Mouse (Mus musculus): ENCODE measurements around the gene Itgb7. TPM values are rescaled to one million over a fixed set of nuclear protein-coding genes. Genes with fewer than 3 reads are reported as not detected.

The Itgb7 gene
- polyA plus RNA-seq, 1 experiment: 0.30 TPM

DNA sequence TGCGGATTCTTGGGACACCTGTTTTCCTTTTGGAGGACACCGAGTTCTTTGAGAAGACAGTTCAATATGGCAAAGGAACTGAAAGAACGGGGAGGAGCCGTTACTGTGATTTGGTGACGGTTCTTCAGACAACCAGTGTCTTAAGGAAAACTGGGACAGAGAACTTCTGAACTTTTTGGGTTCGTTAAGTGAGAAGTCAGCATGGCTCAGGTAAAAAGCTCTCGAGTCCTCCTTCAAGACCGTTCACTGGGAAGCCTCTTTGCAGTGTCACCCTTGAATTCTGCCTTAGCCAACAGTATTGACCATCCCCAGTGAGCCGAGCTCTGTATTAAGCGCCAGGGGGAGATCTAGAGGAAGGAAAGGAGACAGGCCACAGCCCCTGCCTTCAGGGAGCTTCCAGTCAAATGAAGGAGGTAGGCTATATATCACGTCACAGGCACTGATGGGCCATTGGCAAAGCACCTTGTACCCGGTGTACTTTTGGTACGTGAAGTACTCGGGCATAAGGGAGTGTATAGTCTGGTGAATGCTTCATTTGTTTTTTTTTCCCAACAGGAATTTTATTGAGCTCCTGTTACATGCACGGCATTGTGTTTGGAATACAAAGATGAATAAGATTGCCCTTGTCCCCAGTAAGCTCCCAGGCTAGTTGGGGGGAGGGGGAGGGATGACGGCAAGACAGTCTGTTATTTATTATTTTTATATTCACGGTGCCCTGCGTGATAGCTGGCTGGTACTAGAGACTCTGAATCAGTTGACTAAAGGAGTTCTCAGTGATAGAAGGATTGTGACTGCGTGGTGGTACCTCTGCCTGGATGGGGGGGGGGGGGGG is 26.9 kb downstream of the Itgb7 start, which contains the start of gene Csad:
Csad (minus strand) TSS at position 51 of the 832 bp plus-strand sequence.
- peak; percentile 42 for DNase-seq (ENCODE audit: low read depth)
- TF ChIP-seq CTCF (IDR thresholded peaks at IDR 0.05; ENCODE audit: borderline replicate concordance, extremely low read depth, insufficient read depth, insufficient read length) (no peak), POLR2A (IDR thresholded peaks at IDR 0.05; ENCODE audit: borderline replicate concordance, extremely low read depth, insufficient read depth, insufficient read length, poor library complexity, severe bottlenecking) (no peak)

GRCm38 (mm10) chr15:102203835-102204381 is 27.8 kb downstream of the Itgb7 start:
- TF ChIP-seq CTCF (IDR thresholded peaks at IDR 0.05; ENCODE audit: borderline replicate concordance, extremely low read depth, insufficient read depth, insufficient read length) (no peak), POLR2A (IDR thresholded peaks at IDR 0.05; ENCODE audit: borderline replicate concordance, extremely low read depth, insufficient read depth, insufficient read length, poor library complexity, severe bottlenecking) (no peak; the same call in 1 of the 2 replicates)

DNA sequence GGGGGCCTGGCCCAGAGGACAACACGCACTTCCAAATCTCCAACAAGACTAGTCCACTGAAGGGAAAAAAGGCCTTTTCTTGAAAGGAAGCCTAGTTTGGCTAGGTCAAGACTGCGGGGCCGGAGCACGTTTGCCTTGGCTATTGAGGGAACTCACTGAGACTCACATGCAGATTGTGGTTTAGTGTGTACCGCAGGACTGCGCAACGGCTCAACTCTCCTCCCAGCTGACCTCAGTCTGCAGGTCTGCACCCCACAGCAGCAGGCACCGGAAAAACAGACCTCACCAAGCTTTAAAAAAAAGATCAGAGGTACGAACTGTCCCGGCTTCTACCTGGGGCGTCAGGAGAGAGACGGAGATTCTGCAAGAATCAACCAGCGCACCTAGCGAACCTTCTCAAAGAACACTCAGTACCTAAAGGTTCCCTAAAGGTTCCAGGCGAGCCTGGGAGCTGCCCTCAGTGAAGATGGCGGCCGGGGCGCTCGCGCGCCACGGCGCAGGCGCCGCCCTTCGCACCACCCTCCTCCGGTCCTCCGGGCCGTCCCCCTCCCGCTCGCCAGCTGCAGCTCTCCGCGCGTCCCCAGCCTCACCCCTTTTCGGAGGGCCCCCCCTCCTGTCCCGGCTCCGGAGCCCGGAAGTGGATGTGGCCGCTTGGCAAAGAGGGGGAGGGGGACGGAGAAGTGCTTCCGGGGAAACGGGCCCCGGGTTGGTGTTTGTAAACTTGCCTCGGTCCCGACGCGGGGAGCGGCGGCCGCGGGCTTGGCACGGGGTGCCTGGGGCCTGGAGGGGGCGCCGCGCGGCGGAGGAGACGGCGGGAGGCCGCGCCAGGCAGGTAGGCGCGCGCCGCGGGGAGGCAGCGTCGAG is 28.5 kb downstream of the Itgb7 start, which contains the start of gene Zfp740:
Zfp740 (plus strand) TSS at position 279 of the 864 bp plus-strand sequence.
- no peak for TF ChIP-seq CTCF (IDR thresholded peaks at IDR 0.05; ENCODE audit: borderline replicate concordance, extremely low read depth, insufficient read depth, insufficient read length)
- peak; percentile 46 for TF ChIP-seq POLR2A (IDR thresholded peaks at IDR 0.05; ENCODE audit: borderline replicate concordance, extremely low read depth, insufficient read depth, insufficient read length, poor library complexity, severe bottlenecking)
- DNase-seq (ENCODE audit: low read depth): peak; percentile 99

More at GRCm38 (mm10) chr15:102203835-102204381, 27.8 kb downstream of the Itgb7 start:
- peak; percentile 88 for DNase-seq (ENCODE audit: low read depth)

- DNase-seq (ENCODE audit: low read depth): no peak
- no peak for TF ChIP-seq CTCF (IDR thresholded peaks at IDR 0.05; ENCODE audit: borderline replicate concordance, extremely low read depth, insufficient read depth, insufficient read length)
- TF ChIP-seq POLR2A (IDR thresholded peaks at IDR 0.05; ENCODE audit: borderline replicate concordance, extremely low read depth, insufficient read depth, insufficient read length, poor library complexity, severe bottlenecking): no peak
These were observed 32.9 kb downstream of the Itgb7 start for GRCm38 (mm10) chr15:102198841-102199240.

DNA sequence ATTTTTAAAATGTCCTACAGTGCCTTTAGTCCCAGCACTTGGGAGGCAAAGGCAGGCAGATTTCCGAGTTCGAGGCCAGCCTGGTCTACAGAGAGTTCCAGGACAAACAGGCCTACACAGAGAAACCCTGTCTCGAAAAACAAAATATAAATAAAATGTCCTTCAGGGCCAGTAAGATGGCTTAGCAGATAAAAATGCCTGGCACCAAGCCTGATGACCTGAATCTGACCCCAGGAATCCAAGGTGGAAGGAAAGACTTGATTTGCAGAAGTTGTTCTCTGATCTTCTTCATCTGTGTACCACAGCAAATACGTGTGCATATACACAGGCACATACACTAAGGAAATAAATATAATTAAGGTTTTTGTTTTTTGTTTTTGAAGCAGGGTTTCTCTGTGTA is 36.4 kb downstream of the Itgb7 start:
- DNase-seq (ENCODE audit: low read depth): no peak
- TF ChIP-seq CTCF (IDR thresholded peaks at IDR 0.05; ENCODE audit: borderline replicate concordance, extremely low read depth, insufficient read depth, insufficient read length) (no peak), POLR2A (IDR thresholded peaks at IDR 0.05; ENCODE audit: borderline replicate concordance, extremely low read depth, insufficient read depth, insufficient read length, poor library complexity, severe bottlenecking) (no peak)

DNA sequence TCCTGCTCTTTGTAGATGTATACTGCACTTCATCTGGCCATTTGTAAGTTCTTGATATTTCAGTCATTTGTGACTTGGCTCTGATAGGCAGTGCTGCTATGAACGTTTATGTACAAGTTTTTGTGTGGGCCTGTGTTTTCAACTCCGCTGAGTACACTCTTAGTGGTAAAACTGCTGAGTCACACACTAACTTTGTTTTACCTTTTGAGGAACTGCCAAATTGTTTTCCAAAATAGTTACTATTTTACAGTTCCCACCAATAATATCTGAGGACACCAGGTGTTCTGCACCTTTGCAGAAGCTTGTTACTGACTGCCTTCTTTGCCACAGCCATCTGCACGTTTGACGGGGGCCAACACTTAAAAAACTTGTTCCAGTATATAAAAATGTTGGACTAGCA is 37.3 kb downstream of the Itgb7 start:
- no peak for TF ChIP-seq CTCF (IDR thresholded peaks at IDR 0.05; ENCODE audit: borderline replicate concordance, extremely low read depth, insufficient read depth, insufficient read length)
- no peak for TF ChIP-seq POLR2A (IDR thresholded peaks at IDR 0.05; ENCODE audit: borderline replicate concordance, extremely low read depth, insufficient read depth, insufficient read length, poor library complexity, severe bottlenecking)
- DNase-seq (ENCODE audit: low read depth): no peak

DNA sequence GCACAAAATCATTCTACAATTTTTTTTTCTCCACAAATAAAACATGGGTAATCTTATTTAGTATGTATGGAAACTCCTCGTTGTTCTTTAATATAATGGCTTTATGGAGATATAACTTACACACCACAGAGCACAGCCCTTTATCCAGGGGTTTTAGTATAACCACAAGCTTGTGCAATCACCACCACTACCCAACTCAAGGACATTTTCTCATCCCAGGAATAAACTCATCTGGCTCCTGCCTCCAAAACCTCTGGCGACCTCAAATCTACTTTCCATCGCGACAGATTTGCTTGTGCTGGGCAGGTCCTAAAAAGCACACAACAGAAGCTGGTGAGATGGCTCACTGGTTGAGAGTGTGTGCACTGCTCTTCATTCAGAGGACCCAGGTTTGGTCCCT is 38.1 kb downstream of the Itgb7 start:
- TF ChIP-seq CTCF (IDR thresholded peaks at IDR 0.05; ENCODE audit: borderline replicate concordance, extremely low read depth, insufficient read depth, insufficient read length) (no peak), POLR2A (IDR thresholded peaks at IDR 0.05; ENCODE audit: borderline replicate concordance, extremely low read depth, insufficient read depth, insufficient read length, poor library complexity, severe bottlenecking) (no peak)
- DNase-seq (ENCODE audit: low read depth): no peak

DNA sequence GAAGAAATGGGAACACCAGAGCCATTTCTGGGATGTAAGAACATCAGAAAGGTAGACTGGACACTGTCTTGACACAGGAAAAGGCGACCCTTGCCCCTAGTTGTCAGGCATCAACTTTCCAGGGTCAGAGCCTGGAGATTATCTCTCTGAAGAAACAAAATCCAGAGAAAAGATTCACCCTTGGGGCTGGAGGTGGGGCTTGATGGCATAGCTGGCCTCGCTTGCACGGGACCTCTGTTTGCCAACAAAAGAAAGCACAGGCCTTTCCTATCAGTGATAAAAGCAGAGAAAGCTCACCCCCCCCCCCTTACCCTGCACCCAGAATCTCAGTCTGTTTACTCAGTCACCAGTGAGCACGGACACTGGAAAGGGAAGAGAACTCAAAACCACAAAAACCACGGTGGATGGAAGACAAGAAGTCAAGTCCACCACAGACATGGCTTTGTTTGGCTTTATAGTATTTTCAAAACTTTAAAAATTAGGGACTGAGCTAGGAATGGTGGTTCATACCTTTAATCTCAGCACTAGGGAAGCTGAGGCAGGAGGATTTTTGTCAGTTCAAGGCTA is 38.8 kb downstream of the Itgb7 start:
- TF ChIP-seq CTCF (IDR thresholded peaks at IDR 0.05; ENCODE audit: borderline replicate concordance, extremely low read depth, insufficient read depth, insufficient read length): no peak
- no peak for TF ChIP-seq POLR2A (IDR thresholded peaks at IDR 0.05; ENCODE audit: borderline replicate concordance, extremely low read depth, insufficient read depth, insufficient read length, poor library complexity, severe bottlenecking)
- no peak for DNase-seq (ENCODE audit: low read depth)

DNA sequence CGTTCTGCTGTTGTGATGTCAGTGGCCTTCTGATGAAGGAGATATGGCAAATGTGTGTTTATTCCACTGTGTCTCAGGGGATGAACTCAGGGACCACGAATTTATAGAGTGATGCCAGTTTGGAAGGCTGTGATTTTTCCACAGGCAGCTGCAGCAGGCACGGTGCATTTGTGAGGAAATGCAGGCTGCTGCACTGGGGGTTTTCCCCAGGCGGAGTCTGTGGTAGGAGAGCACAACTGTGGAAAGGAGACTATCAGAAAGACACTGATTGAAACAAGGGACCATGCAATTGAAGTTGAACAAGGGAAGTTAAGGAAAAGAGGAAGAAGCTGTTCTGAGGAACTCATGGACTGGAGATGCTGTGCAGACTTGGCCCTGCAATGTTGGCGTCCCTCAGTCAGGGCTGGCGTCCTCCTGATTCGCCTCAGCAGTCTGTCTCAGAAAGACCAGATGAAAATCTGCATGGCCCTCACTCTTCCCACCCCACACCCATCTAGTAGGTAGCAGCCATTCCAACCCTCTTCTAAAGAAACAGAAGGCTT is 39.4 kb downstream of the Itgb7 start:
- no peak for DNase-seq (ENCODE audit: low read depth)
- TF ChIP-seq POLR2A (IDR thresholded peaks at IDR 0.05; ENCODE audit: borderline replicate concordance, extremely low read depth, insufficient read depth, insufficient read length, poor library complexity, severe bottlenecking) (no peak), CTCF (IDR thresholded peaks at IDR 0.05; ENCODE audit: borderline replicate concordance, extremely low read depth, insufficient read depth, insufficient read length) (no peak)

- TF ChIP-seq CTCF (IDR thresholded peaks at IDR 0.05; ENCODE audit: borderline replicate concordance, extremely low read depth, insufficient read depth, insufficient read length) (no peak), POLR2A (IDR thresholded peaks at IDR 0.05; ENCODE audit: borderline replicate concordance, extremely low read depth, insufficient read depth, insufficient read length, poor library complexity, severe bottlenecking) (no peak)
- no peak for DNase-seq (ENCODE audit: low read depth)
These were observed 40.0 kb downstream of the Itgb7 start for GRCm38 (mm10) chr15:102191699-102192098.
